14 mouse cellular contexts compared by ENCODE assay signal in the genomic region with DNA sequence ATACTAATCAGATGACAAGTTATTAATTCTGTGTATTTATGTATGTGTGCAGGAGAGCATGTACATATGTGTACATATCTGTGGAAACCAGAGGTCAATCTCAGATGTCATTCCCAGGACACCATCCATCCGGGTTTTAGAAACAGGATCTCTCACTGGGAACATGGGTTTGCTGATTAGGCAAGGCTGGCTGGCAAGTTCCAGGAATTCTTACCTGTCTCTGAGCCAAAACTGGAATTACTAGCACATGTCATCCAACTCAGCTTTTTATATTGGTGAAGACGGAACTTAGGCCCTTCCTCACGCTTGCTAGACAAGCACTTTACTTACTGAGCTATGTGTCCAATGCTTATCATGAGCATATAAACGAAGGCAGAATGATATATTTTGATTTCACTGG.
A peak's percentile ranks its signal among the peaks of the same experiment; 100 is the strongest.
DNase-seq lines count a peak whose midpoint lies in the region; ATAC-seq and TF ChIP-seq lines count a peak whose summit lies in the region.
"Had no signal": no experiment of that assay in that cellular context is flagged by ENCODE, and none has a peak within 500 bp of the region (broad histone marks: within the 10 kb centered on the region; RNA-seq: fewer than 3 reads in every experiment).

No protein-coding gene starts in this region.

- ATAC-seq in heart, embryonic 12.5 days (ENCODE audit: insufficient number of reproducible peaks, low FRiP score) = no peak
- ATAC-seq in liver, postnatal 0 days = no peak
- ATAC-seq: forebrain, postnatal 0 days; midbrain, embryonic 15.5 days had no signal

- H3K79me2 ChIP-seq in heart, adult 2 months (replicated peaks; ENCODE audit: control insufficient read depth, insufficient read depth, low read length) = no peaks in the 10 kb centered on the region
- H3K79me2 ChIP-seq in liver, adult 2 months (ENCODE audit: control insufficient read depth, insufficient read depth, low read length) = peaks cover 12% of the 10 kb centered on the region; the same call in 1 of the 2 replicates

- no peaks in the 10 kb centered on the region for H3K9me3 ChIP-seq in heart, embryonic 12.5 days (replicated peaks)
- no peaks in the 10 kb centered on the region for H3K9me3 ChIP-seq in liver, postnatal 0 days (ENCODE audit: low read length)
- H3K9me3 ChIP-seq: liver, embryonic 13.5 days; midbrain, embryonic 15.5 days had no signal

- peak in 1 of 2 experiments; percentile 17 for DNase-seq in heart, adult 2 months
- peak; percentile 90 for DNase-seq in liver, adult 2 months (ENCODE audit: extremely low read depth, low read depth, low spot score)
- DNase-seq in liver, postnatal 0 days = no peak
- peak; percentile 22 for DNase-seq in gastrocnemius, adult 2 months
- peak; percentile 29 to 36 for DNase-seq in kidney, postnatal 36 days
- DNase-seq in left cerebral cortex, postnatal 14 days (ENCODE audit: low spot score in 2 of 2) = no peak
- DNase-seq: cerebellum, adult 8-10 months; forebrain, postnatal 0 days; liver, embryonic 13.5 days; right cerebral cortex, postnatal 25 days; thymus, adult 18-20 months had no signal

- peak overlapping the region; percentile 78 for H3K27ac ChIP-seq in heart, adult 2 months
- H3K27ac ChIP-seq in heart, embryonic 12.5 days (ENCODE audit: poor library complexity, severe bottlenecking) = no peak overlapping the region
- no peak overlapping the region; the same call in 1 of the 2 replicates for H3K27ac ChIP-seq in liver, adult 2 months (replicated peaks; ENCODE audit: insufficient read depth, low read depth, low read length)
- H3K27ac ChIP-seq in liver, postnatal 0 days (ENCODE audit: low read depth) = no peak overlapping the region
- peak overlapping the region; percentile 75 for H3K27ac ChIP-seq in gastrocnemius, adult 2 months
- H3K27ac ChIP-seq: liver, embryonic 13.5 days; midbrain, embryonic 15.5 days had no signal

- TF ChIP-seq POLR2A in heart, adult 2 months (IDR thresholded peaks at IDR 0.05; ENCODE audit: insufficient read depth, low read depth, low read length) = no peak
- no peak for TF ChIP-seq POLR2A in liver, adult 2 months (IDR thresholded peaks at IDR 0.05; ENCODE audit: extremely low read depth, insufficient read depth, low read length)

- intact Hi-C loops in heart, adult 2 months (cut with DNase I) = loop anchor here (5.0 kb wide), 1 partner anchor 52 kb away; no protein-coding TSS in a partner anchor
- intact Hi-C loops in gastrocnemius, adult 2 months (cut with DNase I) = no loop called here
- intact Hi-C loops in left cerebral cortex, postnatal 14 days (cut with DNase I) = no loop called here

- no peaks in the 10 kb centered on the region for H3K27me3 ChIP-seq in heart, adult 2 months (ENCODE audit: control insufficient read depth, insufficient read depth, low read length)
- H3K27me3 ChIP-seq in heart, embryonic 12.5 days (replicated peaks) = no peaks in the 10 kb centered on the region
- no peaks in the 10 kb centered on the region for H3K27me3 ChIP-seq in liver, adult 2 months (ENCODE audit: control insufficient read depth, insufficient read depth, low read length)
- H3K27me3 ChIP-seq in liver, postnatal 0 days (ENCODE audit: insufficient read depth, low read length) = no peaks in the 10 kb centered on the region
- H3K27me3 ChIP-seq: liver, embryonic 13.5 days; midbrain, embryonic 15.5 days had no signal

- H3K36me3 ChIP-seq in heart, adult 2 months (ENCODE audit: control insufficient read depth, insufficient read depth, low read length) = 0 out of 2 replicates have a peak, but pooled peaks cover 2% of the 10 kb centered on the region
- H3K36me3 ChIP-seq in heart, embryonic 12.5 days = no peaks in the 10 kb centered on the region
- H3K36me3 ChIP-seq in liver, adult 2 months (ENCODE audit: control insufficient read depth, insufficient read depth, low read length) = peaks cover 4% of the 10 kb centered on the region
- no peaks in the 10 kb centered on the region for H3K36me3 ChIP-seq in liver, postnatal 0 days (replicated peaks; ENCODE audit: insufficient read depth, low read length)
- H3K36me3 ChIP-seq: liver, embryonic 13.5 days; midbrain, embryonic 15.5 days had no signal

- H3K4me3 ChIP-seq in heart, adult 2 months = no peak overlapping the region
- no peak overlapping the region for H3K4me3 ChIP-seq in heart, embryonic 12.5 days
- H3K4me3 ChIP-seq in liver, adult 2 months (ENCODE audit: insufficient read depth, low read depth, low read length) = no peak overlapping the region
- no peak overlapping the region for H3K4me3 ChIP-seq in liver, postnatal 0 days (ENCODE audit: low read depth, low read length)
- H3K4me3 ChIP-seq in gastrocnemius, adult 2 months = 0 out of 2 replicates have a peak overlapping the region, but pooled peaks have one; percentile 2
- H3K4me3 ChIP-seq: erythroblast, embryonic 14.5 days; liver, embryonic 13.5 days; midbrain, embryonic 15.5 days had no signal

- no peaks in the 10 kb centered on the region; the same call in 1 of the 2 replicates for H3K4me1 ChIP-seq in heart, adult 2 months (ENCODE audit: control insufficient read depth, insufficient read depth, low read length)
- no peaks in the 10 kb centered on the region for H3K4me1 ChIP-seq in heart, embryonic 12.5 days (replicated peaks)
- peaks cover 6% of the 10 kb centered on the region for H3K4me1 ChIP-seq in liver, adult 2 months (ENCODE audit: control insufficient read depth, insufficient read depth, low read length)
- H3K4me1 ChIP-seq in liver, postnatal 0 days (ENCODE audit: insufficient read depth) = no peaks in the 10 kb centered on the region
- H3K4me1 ChIP-seq: liver, embryonic 13.5 days; midbrain, embryonic 15.5 days had no signal

- no peak overlapping the region for H3K4me2 ChIP-seq in heart, embryonic 12.5 days
- H3K4me2 ChIP-seq in liver, postnatal 0 days (ENCODE audit: low read depth, low read length) = no peak overlapping the region
- H3K4me2 ChIP-seq: liver, embryonic 13.5 days; midbrain, embryonic 15.5 days had no signal

- TF ChIP-seq EP300 in heart, adult 2 months (IDR thresholded peaks at IDR 0.05; ENCODE audit: insufficient read depth, low read depth, low read length) = no peak
- TF ChIP-seq EP300 in liver, postnatal 0 days (IDR thresholded peaks at IDR 0.05; ENCODE audit: low read depth) = no peak

- no peak overlapping the region for H3K9ac ChIP-seq in heart, adult 2 months (ENCODE audit: low read depth, low read length)
- no peak overlapping the region for H3K9ac ChIP-seq in heart, embryonic 12.5 days
- no peak overlapping the region for H3K9ac ChIP-seq in liver, adult 2 months (ENCODE audit: low read depth, low read length)
- H3K9ac ChIP-seq in liver, postnatal 0 days (replicated peaks) = no peak overlapping the region
- H3K9ac ChIP-seq: forebrain, postnatal 0 days; liver, embryonic 13.5 days; midbrain, embryonic 15.5 days had no signal

- WGBS in heart, adult 2 months = 20% methylated on average over 4 of the region's 4 CpGs
- 74% methylated on average over 4 of the region's 4 CpGs for WGBS in heart, embryonic 12.5 days
- 6% methylated on average over 4 of the region's 4 CpGs for WGBS in liver, adult 2 months
- 72% methylated on average over 4 of the region's 4 CpGs for WGBS in liver, postnatal 0 days (ENCODE audit: insufficient replicate concordance)

- TF ChIP-seq CTCF in heart, adult 2 months (IDR thresholded peaks at IDR 0.05) = no peak
- no peak for TF ChIP-seq CTCF in liver, adult 2 months (IDR thresholded peaks at IDR 0.05; ENCODE audit: low read depth, low read length)
- no peak for TF ChIP-seq CTCF in liver, postnatal 0 days (IDR thresholded peaks at IDR 0.05; ENCODE audit: low read depth)
- TF ChIP-seq CTCF in gastrocnemius, adult 2 months (IDR thresholded peaks at IDR 0.05) = no peak

Comparison
In these comparisons a context has a peak if more than half of its experiments do, and no peak if none do; other contexts are left out.
1. DNase-seq: peak in liver, adult 2 months (single experiment), gastrocnemius, adult 2 months (single experiment) and kidney, postnatal 36 days (2 of 2); none in liver, postnatal 0 days (single experiment) and left cerebral cortex, postnatal 14 days (0 of 2).
2. H3K27ac ChIP-seq: peak in heart, adult 2 months (single experiment) and gastrocnemius, adult 2 months (single experiment); none in heart, embryonic 12.5 days (single experiment), liver, adult 2 months (single experiment) and liver, postnatal 0 days (single experiment).